Mouse (Mus musculus) granulocyte monocyte progenitor cell, adult 5-6 weeks (primary cell): Measurements from ENCODE around the gene Nap1l3. TPM values are rescaled to one million over a fixed set of nuclear protein-coding genes. Genes with fewer than 3 reads are reported as not detected.

Source experiments
- ATAC-seq: replicated peaks from 2 replicates; pipeline ENCODE4 v1.8.0; 2016; ENCODE audit warnings: mild to moderate bottlenecking, moderate TSS enrichment, inconsistent platforms; ENCODE audit not compliant: poor library complexity, severe bottlenecking
- total RNA-seq, 2 experiments: library from RNA; stranded (forward) in 1 of 2; stranded (reverse) in 1 of 2; fragments of 200-712, 200-1000 nt in 1 of 2; fragments of >200 nt in 1 of 2; fragmentation: Nextera tagmentation in 1 of 2; gene quantifications; 2 replicates each; pipeline ENCODE4 v1.2.3; 2014 to 2017

The Nap1l3 gene
- total RNA-seq (2014; fragmentation: Nextera tagmentation) (not detected in 2 replicates), total RNA-seq (2017) (0.60 TPM in 1 of 2 replicates, not detected in the other)

GRCm38 (mm10) chrX:122396781-122397581 is at the start of gene Nap1l3:
Gene Nap1l3 (minus strand): TSS chrX:122397401.
- ATAC-seq, result peak; percentile 100

GRCm38 (mm10) chrX:122397652-122398051 is 451 bp upstream of the Nap1l3 start:
- ATAC-seq, result peak; percentile 20
